Mouse (Mus musculus) E14TG2a.4 (cell line): ENCODE data around the gene Prdm12.

ENCODE experiments used
- H3K27me3 ChIP-seq: 2 replicates; pipeline ENCODE4 v1.6.1; 2014; ENCODE audit warnings: low read length, control low read depth; ENCODE audit not compliant: insufficient read depth
- H3K36me3 ChIP-seq: 2 replicates; pipeline ENCODE4 v1.6.1; 2014; ENCODE audit warnings: low read length, control low read depth; ENCODE audit not compliant: insufficient read depth
- H3K4me1 ChIP-seq: replicated peaks from 2 replicates; pipeline ENCODE4 v1.6.1; 2014; ENCODE audit warnings: low read depth, low read length, control low read depth
- H3K4me3 ChIP-seq: replicated peaks from 2 replicates; pipeline ENCODE4 v1.5.1; 2014; ENCODE audit warnings: mild to moderate bottlenecking, low read length
- H3K9me3 ChIP-seq: 2 replicates; pipeline ENCODE4 v1.6.1; 2014; ENCODE audit warnings: low read length, control low read depth
- CTCF ChIP-seq: conservative IDR thresholded peaks from 2 replicates; pipeline ENCODE4 v1.5.1; 2014; ENCODE audit warnings: low read length
- NANOG ChIP-seq: IDR thresholded peaks from 2 replicates; pipeline ENCODE4 v1.6.1; 2014; ENCODE audit warnings: borderline replicate concordance, low read length, mixed read lengths
- POU5F1 ChIP-seq: IDR thresholded peaks from 2 replicates; pipeline ENCODE4 v1.6.1; 2014; ENCODE audit warnings: low read length, borderline replicate concordance

The Prdm12 gene

DNA sequence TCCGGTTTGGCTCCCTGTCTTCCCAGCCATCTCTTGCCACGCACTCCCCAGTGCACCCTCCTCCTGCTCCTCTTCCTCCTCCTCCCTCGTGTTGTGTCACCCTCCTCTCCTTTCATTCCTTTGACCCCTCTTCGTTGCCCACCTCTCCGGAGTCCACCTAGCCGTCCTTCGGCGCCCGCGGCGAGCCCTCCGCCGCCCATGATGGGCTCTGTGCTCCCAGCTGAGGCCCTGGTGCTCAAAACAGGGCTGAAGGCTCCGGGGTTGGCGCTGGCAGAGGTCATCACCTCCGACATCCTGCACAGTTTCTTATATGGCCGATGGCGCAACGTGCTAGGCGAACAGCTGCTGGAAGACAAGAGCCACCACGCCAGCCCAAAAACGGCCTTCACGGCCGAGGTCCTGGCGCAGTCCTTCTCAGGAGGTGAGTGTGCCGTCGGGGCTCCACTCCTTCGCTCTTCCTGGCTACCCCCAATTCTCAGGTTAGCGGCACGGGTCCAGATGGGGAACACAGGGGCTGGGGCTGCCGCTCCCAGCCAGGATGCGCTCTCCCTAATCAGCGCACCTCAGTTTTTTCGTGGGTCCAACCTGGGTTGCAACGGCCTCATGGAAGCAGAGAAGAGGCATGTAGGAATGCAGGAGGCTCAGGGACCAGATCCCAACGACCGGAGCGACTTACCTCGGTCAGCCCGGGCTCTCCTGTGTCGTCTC, at the start of gene Prdm12:
Prdm12 (plus strand) TSS at position 137 of the 708 bp plus-strand sequence.
- Histone ChIP-seq H3K4me1 (peaks cover 72% of the 10 kb centered on the region), H3K9me3 (no peaks in the 10 kb centered on the region), H3K4me3 (peak within 1 kb of the TSS; percentile 39), H3K27me3 (peaks cover 100% of the 10 kb centered on the region), H3K36me3 (no peaks in the 10 kb centered on the region)
- TF ChIP-seq NANOG (no peak), CTCF (no peak), POU5F1 (no peak)

DNA sequence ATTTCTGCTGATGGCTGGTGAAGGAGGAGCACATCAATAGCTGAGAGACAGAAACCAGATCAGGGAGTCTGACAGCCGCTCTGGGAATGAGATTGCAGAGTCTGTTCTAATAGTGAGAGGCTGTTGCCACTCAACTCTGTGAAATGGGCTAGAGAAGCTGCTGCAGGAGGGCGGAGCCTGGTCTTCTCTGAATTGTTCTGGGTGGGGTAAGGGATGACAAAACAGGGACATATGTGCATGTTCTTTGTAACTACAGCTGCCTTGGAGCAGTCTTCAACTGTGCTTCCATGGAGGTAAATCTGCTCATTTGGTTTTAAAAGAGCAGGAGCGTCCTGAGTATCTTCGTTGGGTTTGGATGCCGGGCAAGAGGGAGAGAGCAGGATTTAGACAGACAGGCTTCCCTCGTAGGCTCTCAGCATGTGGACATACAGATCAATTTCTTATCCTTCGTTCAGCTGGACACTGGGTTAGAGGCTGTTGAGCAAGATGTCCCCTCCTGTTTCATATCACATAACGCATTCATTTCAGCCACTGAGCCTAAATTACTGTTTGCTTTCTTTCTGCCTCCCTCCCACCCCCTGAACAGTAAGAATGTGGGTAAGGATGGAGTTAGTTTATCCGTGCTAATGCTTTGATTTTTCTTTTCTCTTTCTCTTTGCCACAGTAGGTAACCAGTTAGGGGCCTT, 47.9 kb upstream of the Prdm12 start:
- Histone ChIP-seq H3K4me1 (peaks cover 79% of the 10 kb centered on the region), H3K36me3 (peaks cover 95% of the 10 kb centered on the region), H3K9me3 (no peaks in the 10 kb centered on the region), H3K4me3 (no peak overlapping the region), H3K27me3 (no peaks in the 10 kb centered on the region)
- TF ChIP-seq NANOG (no peak), CTCF (no peak), POU5F1 (no peak)

DNA sequence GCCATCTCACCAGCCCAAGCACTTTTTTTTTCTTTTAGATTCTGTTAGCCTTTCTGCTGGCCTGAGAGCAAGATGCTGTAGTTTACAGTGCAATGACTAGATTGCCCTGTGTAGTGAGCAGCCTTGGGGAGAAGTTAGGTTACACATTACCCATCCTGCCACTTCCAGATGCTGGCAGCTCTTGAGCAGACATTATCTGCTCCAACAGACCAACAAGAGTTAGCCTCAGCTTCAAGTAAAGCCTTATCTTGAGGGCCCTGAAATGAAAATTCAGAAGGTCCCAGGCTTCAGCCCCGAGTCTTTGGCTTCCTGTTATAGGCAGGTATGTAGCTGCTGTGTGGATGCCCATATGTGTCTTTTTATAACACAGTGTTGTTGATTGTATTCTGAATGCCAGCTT, 32.3 kb upstream of the Prdm12 start:
- Histone ChIP-seq H3K4me1 (peaks cover 71% of the 10 kb centered on the region), H3K36me3 (peaks cover 100% of the 10 kb centered on the region), H3K4me3 (no peak overlapping the region), H3K27me3 (no peaks in the 10 kb centered on the region), H3K9me3 (no peaks in the 10 kb centered on the region)
- TF ChIP-seq NANOG (no peak), CTCF (no peak), POU5F1 (no peak)

DNA sequence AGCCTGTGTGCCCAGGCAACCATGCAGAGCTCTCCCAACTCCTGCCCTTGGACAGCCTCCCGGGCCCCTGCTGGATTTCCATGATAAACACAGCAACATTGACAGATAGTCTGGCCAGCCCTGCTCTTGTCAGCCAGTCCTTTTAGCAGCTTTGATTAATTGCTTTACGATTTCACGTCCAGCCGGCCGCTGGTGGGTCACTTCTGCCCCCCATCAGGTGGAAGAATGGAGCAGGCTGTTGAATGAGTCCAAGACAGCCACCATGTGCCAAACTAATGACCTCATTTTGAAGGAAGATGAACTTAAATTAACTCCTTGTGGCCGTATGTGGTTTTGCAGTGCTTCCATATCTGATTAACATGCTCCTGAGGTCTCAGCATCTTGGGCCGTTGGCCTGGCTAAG, 30.0 kb upstream of the Prdm12 start:
- no peaks in the 10 kb centered on the region for H3K9me3 ChIP-seq
- H3K27me3 ChIP-seq, result no peaks in the 10 kb centered on the region
- H3K4me3 ChIP-seq, result no peak overlapping the region
- peaks cover 92% of the 10 kb centered on the region for H3K4me1 ChIP-seq
- TF ChIP-seq CTCF (peak; percentile 35), POU5F1 (no peak)
- peaks cover 100% of the 10 kb centered on the region for H3K36me3 ChIP-seq

GRCm38 (mm10) chr2:31610922-31611321, 28.9 kb upstream of the Prdm12 start:
- H3K4me3 ChIP-seq, result peak overlapping the region; percentile 37; the same call in 1 of the 2 replicates
- no peaks in the 10 kb centered on the region for H3K27me3 ChIP-seq
- no peak for TF ChIP-seq POU5F1
- no peak for TF ChIP-seq NANOG
- TF ChIP-seq CTCF, result no peak
- peaks cover 100% of the 10 kb centered on the region for H3K36me3 ChIP-seq
- peaks cover 93% of the 10 kb centered on the region for H3K4me1 ChIP-seq
- no peaks in the 10 kb centered on the region for H3K9me3 ChIP-seq

DNA sequence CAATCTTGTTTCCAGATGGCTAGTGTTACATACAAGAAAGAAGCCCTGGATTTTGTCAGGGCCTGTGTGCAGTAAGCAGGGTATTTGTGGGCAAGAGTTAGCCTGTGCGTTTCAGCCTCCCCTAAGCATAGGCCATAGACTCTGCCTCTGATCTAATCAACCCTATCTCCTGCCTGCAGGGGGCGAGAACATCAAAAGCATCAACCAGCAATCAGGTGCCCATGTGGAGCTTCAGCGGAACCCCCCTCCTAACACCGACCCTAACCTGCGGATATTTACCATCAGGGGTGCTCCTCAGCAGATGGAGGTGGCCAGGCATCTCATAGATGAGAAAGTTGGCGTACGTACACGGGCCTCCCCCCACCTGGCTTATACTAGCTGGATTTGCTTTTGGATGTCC, 28.4 kb upstream of the Prdm12 start:
- H3K27me3 ChIP-seq, result no peaks in the 10 kb centered on the region
- peak overlapping the region; percentile 37; the same call in 1 of the 2 replicates for H3K4me3 ChIP-seq
- TF ChIP-seq NANOG (no peak), CTCF (peak; percentile 23)
- H3K4me1 ChIP-seq, result peaks cover 92% of the 10 kb centered on the region
- H3K9me3 ChIP-seq, result no peaks in the 10 kb centered on the region
- H3K36me3 ChIP-seq, result peaks cover 100% of the 10 kb centered on the region

- Histone ChIP-seq H3K9me3 (no peaks in the 10 kb centered on the region), H3K4me3 (no peak overlapping the region), H3K4me1 (peaks cover 95% of the 10 kb centered on the region), H3K36me3 (peaks cover 93% of the 10 kb centered on the region), H3K27me3 (no peaks in the 10 kb centered on the region)
- TF ChIP-seq POU5F1 (no peak), CTCF (no peak)
Measured at GRCm38 (mm10) chr2:31612627-31613026, 27.2 kb upstream of the Prdm12 start.

DNA sequence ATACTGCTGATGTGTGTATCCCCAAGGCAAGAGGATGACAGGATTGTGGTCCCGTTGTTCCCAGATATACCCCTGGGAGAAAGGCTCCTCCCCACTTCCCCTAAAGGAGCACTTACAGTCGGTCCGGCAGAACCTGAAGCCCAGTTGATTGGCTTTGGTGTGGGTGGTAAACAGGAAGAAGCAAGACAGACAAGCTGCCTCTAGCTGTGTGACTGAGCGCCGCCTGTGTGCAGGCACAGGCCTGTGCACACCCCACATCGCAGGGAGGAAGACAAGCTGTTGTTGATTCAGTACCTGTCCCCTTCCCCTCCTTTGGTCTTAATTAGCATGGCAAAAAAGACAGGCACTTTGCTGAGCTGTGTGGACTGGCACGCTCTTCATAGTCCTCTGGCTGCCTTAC, 26.1 kb upstream of the Prdm12 start:
- no peaks in the 10 kb centered on the region for H3K9me3 ChIP-seq
- H3K27me3 ChIP-seq, result no peaks in the 10 kb centered on the region
- TF ChIP-seq NANOG, result no peak
- TF ChIP-seq POU5F1, result no peak
- no peak for TF ChIP-seq CTCF
- peaks cover 93% of the 10 kb centered on the region for H3K36me3 ChIP-seq
- H3K4me3 ChIP-seq, result no peak overlapping the region
- H3K4me1 ChIP-seq, result peaks cover 96% of the 10 kb centered on the region
